Mouse (Mus musculus) liver, embryonic 13.5 days (tissue): ENCODE measurements around the gene Kif5c. TPM values are rescaled to one million over a fixed set of nuclear protein-coding genes. Genes with fewer than 3 reads are reported as not detected.

ENCODE experiments used
- ATAC-seq: fragments of 200-750 bp; cut with Nextera tagmentation; 2 replicates; pipeline ENCODE4 v1.8.0; 2017; ENCODE audit warnings: low read depth, mild to moderate bottlenecking, moderate number of reproducible peaks, moderate library complexity
- DNase-seq: peaks from one replicate; pipeline ENCODE4 v3.0.0; 2022
- H3K27ac ChIP-seq: fragments of 300-500 bp; sonication (generic); 2 replicates; pipeline ENCODE4 v1.5.1; 2015; ENCODE audit warnings: moderate library complexity, mild to moderate bottlenecking, inconsistent platforms
- H3K27me3 ChIP-seq: fragments of 300-500 bp; sonication (generic); 2 replicates; pipeline ENCODE4 v1.6.1; 2015; ENCODE audit warnings: mild to moderate bottlenecking, inconsistent platforms
- H3K36me3 ChIP-seq: fragments of 300-500 bp; sonication (generic); 2 replicates; pipeline ENCODE4 v1.6.1; 2015; ENCODE audit warnings: mild to moderate bottlenecking, inconsistent platforms
- H3K4me1 ChIP-seq: fragments of 300-500 bp; sonication (generic); replicated peaks from 2 replicates; pipeline ENCODE4 v1.6.1; 2015; ENCODE audit warnings: inconsistent platforms
- H3K4me2 ChIP-seq: fragments of 300-500 bp; sonication (generic); 2 replicates; pipeline ENCODE4 v1.6.1; 2015; ENCODE audit warnings: inconsistent platforms, mild to moderate bottlenecking, moderate library complexity
- H3K4me3 ChIP-seq: fragments of 300-500 bp; sonication (generic); replicated peaks from 2 replicates; pipeline ENCODE4 v1.5.1; 2015; ENCODE audit warnings: mild to moderate bottlenecking, inconsistent platforms
- H3K9ac ChIP-seq: fragments of 300-500 bp; sonication (generic); 2 replicates; pipeline ENCODE4 v1.6.1; 2015; ENCODE audit warnings: mild to moderate bottlenecking, inconsistent platforms
- H3K9me3 ChIP-seq: fragments of 300-500 bp; sonication (generic); replicated peaks from 2 replicates; pipeline ENCODE4 v1.6.1; 2016; ENCODE audit warnings: inconsistent platforms
- WGBS: fragments of 180-500 bp; shearing (Covaris S2); methylation state at CpG from one replicate; pipeline ENCODE4 v1.1.7; 2015; ENCODE audit not compliant: insufficient replicate concordance; 5-methylcytosine and 5-hydroxymethylcytosine counted together
- polyA plus RNA-seq: library from polyadenylated mRNA; unstranded; fragments of >200 nt; fragmentation: Nextera tagmentation; extraction: Ambion mirVana; gene quantifications from 2 replicates; pipeline ENCODE4 v1.2.1, GENCODE M21; 2015

Kif5c gene
- polyA plus RNA-seq, 1 experiment from 2014 or later, result 0.20 TPM

DNA sequence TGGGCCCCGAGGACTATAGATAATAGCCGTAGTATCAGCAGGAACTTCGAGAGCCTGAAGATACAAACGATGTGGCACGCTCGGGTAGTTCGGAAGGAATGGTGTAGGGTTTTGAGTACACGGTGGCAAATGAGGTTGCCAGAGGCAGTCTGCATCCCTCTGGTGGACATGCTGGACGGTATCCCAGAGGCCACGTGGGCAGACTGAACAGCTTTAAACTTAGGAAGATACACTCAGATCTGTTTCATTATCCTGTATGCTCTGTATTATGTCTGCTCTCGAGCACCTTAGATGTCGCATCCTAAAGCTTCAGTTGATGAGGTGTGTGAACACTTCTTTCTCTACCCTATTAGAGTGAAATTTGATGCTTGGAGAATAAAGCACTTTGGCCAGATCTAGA, 56.9 kb downstream of the Kif5c start:
- no peak overlapping the region for H3K9ac ChIP-seq
- no peak overlapping the region for H3K4me2 ChIP-seq
- WGBS, result 79% methylated on average over 12 of the region's 12 CpGs
- H3K27me3 ChIP-seq, result no peaks in the 10 kb centered on the region
- ATAC-seq, result no peak
- H3K36me3 ChIP-seq, result no peaks in the 10 kb centered on the region
- no peak overlapping the region for H3K4me3 ChIP-seq
- no peak overlapping the region for H3K27ac ChIP-seq
- no peak for DNase-seq
- H3K9me3 ChIP-seq, result no peaks in the 10 kb centered on the region
- no peaks in the 10 kb centered on the region for H3K4me1 ChIP-seq

DNA sequence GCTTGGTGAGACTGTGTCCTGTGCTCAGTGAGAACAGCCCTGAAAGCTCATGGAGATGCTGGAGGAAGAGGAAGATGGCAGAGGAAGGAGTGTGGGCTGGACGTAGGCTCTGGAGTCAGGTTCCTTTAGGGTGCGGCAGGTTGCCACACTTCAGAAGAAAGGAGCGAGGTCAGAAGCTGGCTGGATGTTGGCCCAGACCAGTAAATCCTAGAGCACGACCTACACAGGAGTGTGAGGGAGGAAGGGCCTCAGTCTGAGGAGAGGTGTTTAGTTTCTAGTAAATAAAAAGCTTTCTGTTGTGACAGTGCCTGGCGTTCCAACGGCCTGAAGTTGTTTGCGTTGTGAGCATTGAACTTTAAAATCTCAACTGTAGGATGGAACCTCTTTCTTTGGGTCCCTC, 59.3 kb downstream of the Kif5c start:
- Histone ChIP-seq H3K27me3 (no peaks in the 10 kb centered on the region), H3K27ac (no peak overlapping the region), H3K9me3 (no peaks in the 10 kb centered on the region), H3K9ac (no peak overlapping the region), H3K36me3 (no peaks in the 10 kb centered on the region), H3K4me3 (no peak overlapping the region), H3K4me2 (no peak overlapping the region), H3K4me1 (no peaks in the 10 kb centered on the region)
- no peak for ATAC-seq
- no peak for DNase-seq
- WGBS, result 64% methylated on average over 7 of the region's 7 CpGs

DNA sequence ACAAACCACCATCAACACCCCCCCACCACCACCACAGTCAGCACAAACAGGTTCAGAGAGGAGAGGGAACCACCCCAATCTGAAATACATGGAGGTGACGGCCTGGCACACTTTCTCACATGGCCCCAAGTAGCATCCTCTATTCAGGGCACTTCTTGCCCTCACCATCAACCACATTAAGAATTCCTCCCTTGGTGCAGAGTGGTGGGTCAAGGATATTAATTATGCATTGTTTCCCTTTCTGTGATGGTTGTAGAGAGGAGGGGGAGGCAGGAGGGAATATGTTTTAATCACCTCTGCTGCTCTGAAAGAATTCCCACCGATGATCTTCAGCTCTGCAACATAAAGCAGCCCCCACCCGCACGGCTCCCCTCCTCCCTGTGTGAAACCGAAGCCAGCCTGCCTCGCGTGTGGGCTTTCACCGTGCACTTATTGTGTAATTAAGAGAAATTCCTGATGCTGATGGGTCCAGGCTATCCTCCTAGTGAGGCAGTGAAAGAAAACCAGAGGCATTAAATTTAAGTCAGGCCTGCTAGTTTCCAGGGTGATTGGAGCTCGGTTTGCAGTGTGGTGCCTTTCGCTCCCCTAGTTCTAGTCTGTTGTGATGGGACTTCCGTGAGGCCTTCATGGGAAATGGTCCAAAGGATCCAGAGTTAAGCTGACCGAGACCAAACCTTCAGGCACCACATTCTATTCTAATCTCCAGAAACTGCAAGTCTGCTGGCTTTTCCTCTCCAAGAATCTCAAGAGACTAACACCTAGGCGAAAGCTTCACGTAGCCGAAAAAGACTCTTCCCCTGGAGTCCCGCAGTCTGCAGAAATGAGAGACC, 60.3 kb downstream of the Kif5c start:
- DNase-seq (no peak), ATAC-seq (no peak)
- Histone ChIP-seq H3K36me3 (no peaks in the 10 kb centered on the region), H3K27me3 (no peaks in the 10 kb centered on the region), H3K4me2 (no peak overlapping the region), H3K27ac (no peak overlapping the region), H3K9me3 (no peaks in the 10 kb centered on the region), H3K4me1 (no peaks in the 10 kb centered on the region), H3K9ac (no peak overlapping the region), H3K4me3 (no peak overlapping the region)
- 81% methylated on average over 16 of the region's 16 CpGs for WGBS

DNA sequence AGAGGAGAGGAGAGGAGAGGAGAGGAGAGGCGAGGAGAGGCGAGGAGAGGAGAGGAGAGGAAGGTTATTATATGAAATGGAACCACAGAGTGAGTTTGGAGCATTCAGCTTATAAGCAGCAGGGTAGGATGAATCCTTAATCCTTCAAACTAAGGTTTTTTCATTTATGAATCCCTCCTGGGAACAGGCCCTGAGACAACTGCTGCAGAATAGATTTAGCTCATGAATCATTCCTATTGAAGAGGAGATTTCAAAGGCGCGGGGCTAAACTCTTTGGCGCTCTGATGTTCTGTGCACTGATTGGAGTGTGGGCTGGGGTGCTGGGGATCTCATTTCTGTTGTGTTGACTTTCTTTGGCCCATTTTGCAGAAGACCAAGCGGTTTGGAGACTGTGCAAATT, 63.7 kb downstream of the Kif5c start:
- no peak overlapping the region for H3K27ac ChIP-seq
- H3K36me3 ChIP-seq, result no peaks in the 10 kb centered on the region
- H3K9me3 ChIP-seq, result no peaks in the 10 kb centered on the region
- no peak overlapping the region for H3K4me2 ChIP-seq
- no peak overlapping the region for H3K4me3 ChIP-seq
- ATAC-seq (no peak), DNase-seq (no peak)
- no peak overlapping the region for H3K9ac ChIP-seq
- H3K4me1 ChIP-seq, result no peaks in the 10 kb centered on the region
- no peaks in the 10 kb centered on the region for H3K27me3 ChIP-seq
- 65% methylated on average over 6 of the region's 6 CpGs for WGBS

DNA sequence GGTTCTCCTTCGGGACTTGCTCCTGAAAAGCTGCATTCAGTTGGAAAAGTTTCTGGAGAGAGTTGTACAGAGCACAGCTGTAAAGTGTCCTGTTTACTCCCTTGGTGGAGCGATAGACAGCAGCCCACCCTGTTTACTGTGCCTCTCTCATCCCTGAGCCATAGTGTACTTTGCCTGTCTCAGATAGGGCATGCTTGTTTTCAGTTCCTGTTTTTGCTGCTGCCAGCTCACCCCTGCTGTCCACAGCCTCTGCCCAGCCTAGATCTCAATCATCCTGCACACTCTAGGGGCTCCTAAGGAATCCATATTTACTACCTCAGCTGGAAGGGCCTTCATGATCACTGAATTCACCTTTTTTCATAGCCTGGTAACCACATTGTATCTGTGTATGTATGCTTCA, 65.7 kb downstream of the Kif5c start:
- no peak overlapping the region for H3K9ac ChIP-seq
- no peaks in the 10 kb centered on the region for H3K27me3 ChIP-seq
- ATAC-seq, result no peak
- no peak overlapping the region for H3K4me3 ChIP-seq
- no peaks in the 10 kb centered on the region for H3K9me3 ChIP-seq
- H3K27ac ChIP-seq, result no peak overlapping the region
- H3K4me1 ChIP-seq, result no peaks in the 10 kb centered on the region
- DNase-seq, result no peak
- H3K4me2 ChIP-seq, result no peak overlapping the region
- WGBS, result 64% methylated on average over 2 of the region's 2 CpGs
- H3K36me3 ChIP-seq, result no peaks in the 10 kb centered on the region

DNA sequence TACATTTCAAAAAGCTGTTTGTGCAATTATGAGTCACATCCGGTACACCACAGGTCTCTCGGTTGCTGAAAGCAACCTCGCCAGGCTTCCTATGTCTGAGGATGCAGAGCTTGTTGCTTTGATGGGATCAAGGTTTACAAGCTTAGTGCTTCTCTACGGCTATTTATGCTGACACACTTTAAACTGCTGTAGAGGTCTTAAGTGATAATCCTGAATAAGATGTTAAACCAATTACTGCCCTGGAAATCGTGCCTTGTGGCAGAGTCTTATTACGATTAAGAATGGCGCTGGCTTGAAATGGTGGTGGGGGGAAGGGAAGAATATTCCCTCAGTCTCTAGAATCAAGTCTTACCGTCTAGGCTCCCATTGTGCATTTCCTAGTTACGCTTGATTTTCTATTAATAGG, 71.3 kb downstream of the Kif5c start:
- H3K9ac ChIP-seq, result no peak overlapping the region
- H3K4me3 ChIP-seq, result no peak overlapping the region
- no peak for ATAC-seq
- H3K27me3 ChIP-seq, result no peaks in the 10 kb centered on the region
- H3K4me1 ChIP-seq, result no peaks in the 10 kb centered on the region
- no peak overlapping the region for H3K4me2 ChIP-seq
- H3K9me3 ChIP-seq, result no peaks in the 10 kb centered on the region
- H3K36me3 ChIP-seq, result no peaks in the 10 kb centered on the region
- WGBS, result 68% methylated on average over 9 of the region's 9 CpGs
- DNase-seq, result no peak
- H3K27ac ChIP-seq, result no peak overlapping the region

DNA sequence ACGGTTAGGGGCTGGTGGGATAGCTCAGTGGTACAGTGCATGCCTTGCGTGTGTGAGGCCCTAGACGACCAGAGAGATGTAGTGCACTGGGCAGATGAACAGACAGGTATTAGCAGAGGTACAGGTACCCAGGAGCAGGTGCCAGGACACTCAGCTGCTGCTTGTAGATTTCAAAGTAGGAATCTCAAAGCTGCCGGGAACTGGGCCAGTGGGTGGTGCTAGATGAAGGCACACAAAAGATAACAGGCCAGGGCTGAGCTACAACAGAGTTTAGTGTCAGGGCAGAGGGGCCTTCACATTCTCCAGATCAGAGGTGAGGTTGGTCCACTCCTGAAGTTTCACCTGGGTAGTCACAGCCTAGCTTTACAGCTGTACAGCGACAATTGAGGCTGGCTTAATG, 72.3 kb downstream of the Kif5c start:
- 64% methylated on average over 5 of the region's 5 CpGs for WGBS
- no peak for DNase-seq
- no peak overlapping the region for H3K4me2 ChIP-seq

DNA sequence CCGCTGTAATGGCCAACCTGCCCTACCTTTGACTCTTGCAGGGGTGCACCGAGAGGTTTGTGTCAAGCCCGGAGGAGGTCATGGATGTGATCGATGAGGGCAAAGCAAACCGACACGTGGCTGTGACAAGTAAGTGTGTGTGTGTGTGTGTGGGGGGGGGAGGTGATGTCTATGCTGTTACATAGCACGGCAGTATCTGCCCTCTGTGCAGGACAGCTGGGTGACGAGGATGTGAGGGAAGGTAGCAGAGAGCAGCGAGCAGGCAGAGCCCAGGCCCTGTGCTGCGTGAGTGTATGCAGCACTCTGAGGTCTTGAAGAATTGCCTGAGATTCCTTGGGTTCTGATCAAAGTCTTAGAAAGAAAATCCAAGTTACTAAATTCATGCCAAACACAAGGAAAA, 75.6 kb downstream of the Kif5c start:
- Histone ChIP-seq H3K9me3 (no peaks in the 10 kb centered on the region), H3K27ac (no peak overlapping the region), H3K36me3 (no peaks in the 10 kb centered on the region), H3K4me2 (no peak overlapping the region), H3K27me3 (no peaks in the 10 kb centered on the region), H3K9ac (no peak overlapping the region), H3K4me3 (no peak overlapping the region), H3K4me1 (no peaks in the 10 kb centered on the region)
- 60% methylated on average over 10 of the region's 10 CpGs for WGBS
- DNase-seq (no peak), ATAC-seq (no peak)

More for the DNA sequence above, 72.3 kb downstream of the Kif5c start:
- no peak for ATAC-seq
- no peaks in the 10 kb centered on the region for H3K4me1 ChIP-seq
- H3K9ac ChIP-seq, result no peak overlapping the region
- H3K9me3 ChIP-seq, result no peaks in the 10 kb centered on the region
- no peak overlapping the region for H3K27ac ChIP-seq
- H3K36me3 ChIP-seq, result no peaks in the 10 kb centered on the region
- no peak overlapping the region for H3K4me3 ChIP-seq
- no peaks in the 10 kb centered on the region for H3K27me3 ChIP-seq

DNA sequence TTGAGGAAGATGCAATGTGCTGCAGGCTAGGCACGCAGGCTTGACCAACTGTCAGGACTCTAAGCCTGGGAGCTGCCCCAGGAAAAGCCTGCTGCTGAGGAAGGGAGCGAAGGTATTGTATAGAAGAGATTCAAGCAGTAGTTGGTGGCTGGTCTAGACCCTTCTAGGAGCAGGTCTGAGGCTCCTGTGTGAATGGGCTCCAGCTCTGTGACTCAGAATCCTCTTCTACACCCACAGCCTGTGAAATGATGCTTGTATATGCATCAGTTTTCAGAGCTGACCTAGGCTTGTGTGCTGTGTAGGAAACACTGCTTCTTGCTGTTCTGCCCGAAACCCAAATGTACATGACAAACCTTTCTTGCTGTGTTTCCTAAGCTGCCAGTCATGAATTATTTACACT, 76.4 kb downstream of the Kif5c start:
- no peaks in the 10 kb centered on the region for H3K27me3 ChIP-seq
- H3K4me1 ChIP-seq, result no peaks in the 10 kb centered on the region
- no peak overlapping the region for H3K4me2 ChIP-seq
- DNase-seq (no peak), ATAC-seq (no peak)
- no peaks in the 10 kb centered on the region for H3K36me3 ChIP-seq
- no peak overlapping the region for H3K4me3 ChIP-seq
- WGBS, result 61% methylated on average over 3 of the region's 3 CpGs
- H3K9me3 ChIP-seq, result no peaks in the 10 kb centered on the region
- H3K9ac ChIP-seq, result no peak overlapping the region
- H3K27ac ChIP-seq, result no peak overlapping the region

DNA sequence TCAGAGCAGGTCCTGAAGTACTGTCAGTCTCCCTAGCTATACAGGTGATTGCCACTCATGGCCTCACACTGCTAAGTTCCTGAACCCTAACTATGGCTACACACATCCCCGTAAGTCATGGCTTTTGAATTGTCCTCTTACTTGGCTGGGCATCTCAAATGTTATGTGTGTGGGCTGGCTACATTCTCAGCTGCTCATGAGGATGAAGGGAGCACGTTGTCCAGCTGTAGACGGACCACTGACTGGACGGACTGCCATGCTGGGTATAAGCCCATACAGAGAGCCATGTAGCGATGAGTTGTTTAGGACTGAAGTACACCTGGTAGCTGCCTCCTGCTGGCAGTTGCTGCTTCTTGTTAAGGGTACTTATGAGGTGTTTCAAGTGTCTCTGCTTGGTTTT, 79.8 kb downstream of the Kif5c start:
- Histone ChIP-seq H3K27me3 (no peaks in the 10 kb centered on the region), H3K4me3 (no peak overlapping the region), H3K9me3 (no peaks in the 10 kb centered on the region), H3K9ac (no peak overlapping the region), H3K4me1 (no peaks in the 10 kb centered on the region), H3K27ac (no peak overlapping the region), H3K36me3 (no peaks in the 10 kb centered on the region), H3K4me2 (no peak overlapping the region)
- ATAC-seq (no peak), DNase-seq (no peak)
- WGBS, result 73% methylated on average over 5 of the region's 5 CpGs

DNA sequence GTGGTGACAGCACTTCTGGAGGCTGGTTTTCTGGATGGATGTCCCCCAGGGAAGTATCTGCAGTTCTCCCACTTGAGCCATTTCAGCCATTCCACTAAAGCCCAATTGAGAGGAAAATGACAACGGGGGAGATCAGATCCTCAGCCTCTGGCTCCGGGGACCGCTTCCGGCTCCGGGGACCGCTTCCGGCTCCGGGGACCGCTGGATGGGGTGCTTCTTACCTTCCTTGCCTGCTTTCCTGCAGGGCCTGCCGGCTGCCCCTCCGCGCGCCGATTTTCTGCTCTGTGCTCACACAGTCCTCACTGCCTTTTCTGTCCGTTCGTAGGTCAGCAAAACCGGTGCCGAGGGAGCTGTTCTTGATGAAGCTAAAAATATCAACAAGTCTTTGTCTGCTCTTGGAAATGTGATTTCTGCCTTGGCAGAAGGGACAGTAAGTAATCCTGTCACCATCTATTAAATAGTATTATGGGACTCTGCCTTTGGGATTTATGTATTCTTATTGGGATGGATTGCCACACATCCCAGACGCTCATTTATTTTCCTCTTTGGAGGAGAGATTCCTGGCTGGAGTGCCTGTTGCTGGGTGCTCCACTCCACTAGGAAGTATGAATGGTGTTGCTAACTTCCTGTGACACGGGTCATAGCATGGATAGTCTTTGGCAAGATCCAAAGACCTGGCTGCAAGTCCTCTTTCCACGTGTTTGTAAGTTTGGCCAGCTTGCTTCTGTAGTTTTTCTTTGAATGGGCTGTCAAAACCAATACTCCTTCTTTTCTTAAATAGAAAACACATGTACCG, 81.3 kb downstream of the Kif5c start:
- no peak for DNase-seq
- Histone ChIP-seq H3K27me3 (no peaks in the 10 kb centered on the region), H3K27ac (no peak overlapping the region), H3K9me3 (no peaks in the 10 kb centered on the region), H3K9ac (no peak overlapping the region), H3K4me2 (no peak overlapping the region), H3K4me3 (no peak overlapping the region), H3K36me3 (no peaks in the 10 kb centered on the region), H3K4me1 (no peaks in the 10 kb centered on the region)
- no peak for ATAC-seq
- WGBS, result 85% methylated on average over 22 of the region's 22 CpGs

DNA sequence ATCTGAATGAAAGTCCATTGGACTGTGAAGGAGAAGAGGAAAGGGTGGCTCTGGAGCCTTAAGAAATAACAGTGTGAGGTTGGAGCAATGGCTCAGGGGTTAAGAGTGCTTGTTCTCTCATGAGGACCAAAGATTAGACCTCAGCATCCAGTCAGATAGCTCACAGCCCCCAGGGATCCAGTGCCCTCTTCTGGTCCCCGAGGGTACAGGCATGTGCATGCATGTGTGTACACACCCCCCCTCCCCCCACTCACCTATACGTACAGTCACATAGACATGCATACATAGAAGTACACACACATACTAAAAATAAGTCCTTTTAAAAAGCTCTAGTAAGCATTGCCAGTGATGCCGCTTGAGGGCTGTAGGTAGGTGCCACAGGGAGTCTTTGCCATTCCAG, 91.1 kb downstream of the Kif5c start:
- no peak for DNase-seq

More for the DNA sequence above, 91.1 kb downstream of the Kif5c start:
- Histone ChIP-seq H3K4me2 (no peak overlapping the region), H3K4me3 (no peak overlapping the region), H3K9me3 (no peaks in the 10 kb centered on the region), H3K9ac (no peak overlapping the region), H3K27me3 (no peaks in the 10 kb centered on the region), H3K27ac (no peak overlapping the region), H3K4me1 (no peaks in the 10 kb centered on the region), H3K36me3 (no peaks in the 10 kb centered on the region)
- WGBS, result 66% methylated on average over 3 of the region's 3 CpGs
- no peak for ATAC-seq
